In genomic region chr4:137974856-137975432, GRCm38 (mm10) we compare ENCODE assay signal across 8 mouse cellular contexts. TPM values are rescaled to one million over a fixed set of nuclear protein-coding genes. Genes with fewer than 3 reads are reported as not detected.
A peak's percentile ranks its signal among the peaks of the same experiment; 100 is the strongest.
DNase-seq lines count a peak whose midpoint lies in the region; ATAC-seq and TF ChIP-seq lines count a peak whose summit lies in the region.
"Not testable (repeated sequence)": the region's sequence is repeated elsewhere in the genome, so short reads cannot be mapped to it uniquely, and the experiment has no call there.

No protein-coding gene starts in this region.

- not testable (repeated sequence) for H3K27ac ChIP-seq in forebrain, embryonic 11.5 days (ENCODE audit: low read depth, low read length); forebrain, embryonic 16.5 days (ENCODE audit: low read length); heart, embryonic 14.5 days (replicated peaks in 1 of 2; ENCODE audit: control insufficient read depth in 1 of 2, insufficient read depth in 1 of 2, low read depth in 2 of 2, low read length in 2 of 2); hindbrain, embryonic 13.5 days; lung, embryonic 14.5 days (ENCODE audit: low read depth); midbrain, embryonic 12.5 days (replicated peaks); midbrain, postnatal 0 days (ENCODE audit: low read depth, low read length); neural tube, embryonic 15.5 days (replicated peaks)

- WGBS in forebrain, embryonic 11.5 days, result no CpG with 5 or more reads among the region's 11 CpGs
- WGBS in forebrain, embryonic 16.5 days, result no CpG with 5 or more reads among the region's 11 CpGs
- no CpG with 5 or more reads among the region's 11 CpGs for WGBS in heart, embryonic 14.5 days
- WGBS in hindbrain, embryonic 13.5 days, result no CpG with 5 or more reads among the region's 11 CpGs
- WGBS in lung, embryonic 14.5 days, result no CpG with 5 or more reads among the region's 11 CpGs
- no CpG with 5 or more reads among the region's 11 CpGs for WGBS in midbrain, embryonic 12.5 days
- WGBS in midbrain, postnatal 0 days, result no CpG with 5 or more reads among the region's 11 CpGs
- no CpG with 5 or more reads among the region's 11 CpGs for WGBS in neural tube, embryonic 15.5 days

- not testable (repeated sequence) for DNase-seq in forebrain, embryonic 11.5 days (ENCODE audit: low spot score); lung, embryonic 14.5 days; midbrain, postnatal 0 days (ENCODE audit: low spot score)

- not testable (repeated sequence) for H3K9me3 ChIP-seq in forebrain, embryonic 11.5 days (ENCODE audit: control insufficient read depth, low read length); forebrain, embryonic 16.5 days (ENCODE audit: control insufficient read depth, low read length); heart, embryonic 14.5 days (ENCODE audit: control insufficient read depth, low read length); hindbrain, embryonic 13.5 days; lung, embryonic 14.5 days (ENCODE audit: low read depth, low read length); midbrain, embryonic 12.5 days; midbrain, postnatal 0 days (ENCODE audit: low read length); neural tube, embryonic 15.5 days (replicated peaks)

- H3K36me3 ChIP-seq in forebrain, embryonic 11.5 days (ENCODE audit: control insufficient read depth, insufficient read depth, low read length); forebrain, embryonic 16.5 days (ENCODE audit: control insufficient read depth, insufficient read depth); heart, embryonic 14.5 days (ENCODE audit: control insufficient read depth, insufficient read depth, low read length); hindbrain, embryonic 13.5 days; lung, embryonic 14.5 days (ENCODE audit: insufficient read depth); midbrain, embryonic 12.5 days; midbrain, postnatal 0 days (ENCODE audit: insufficient read depth, low read length); neural tube, embryonic 15.5 days: not testable (repeated sequence)

- H3K4me2 ChIP-seq in forebrain, embryonic 11.5 days (ENCODE audit: low read depth, low read length, severe bottlenecking); forebrain, embryonic 16.5 days (ENCODE audit: low read length); heart, embryonic 14.5 days (ENCODE audit: low read length); hindbrain, embryonic 13.5 days; lung, embryonic 14.5 days; midbrain, embryonic 12.5 days (replicated peaks); midbrain, postnatal 0 days (ENCODE audit: low read depth, low read length, poor library complexity, severe bottlenecking); neural tube, embryonic 15.5 days: not testable (repeated sequence)

- not testable (repeated sequence) for TF ChIP-seq CTCF in lung, embryonic 14.5 days (IDR thresholded peaks at IDR 0.05; ENCODE audit: low read depth); midbrain, postnatal 0 days (IDR thresholded peaks at IDR 0.05)

- ATAC-seq in forebrain, embryonic 11.5 days (replicated peaks; ENCODE audit: low FRiP score), result peak; percentile 59
- peak; percentile 44 for ATAC-seq in forebrain, embryonic 16.5 days
- peak; percentile 11; the same call in 1 of the 2 replicates for ATAC-seq in heart, embryonic 14.5 days (ENCODE audit: insufficient number of reproducible peaks, insufficient read depth, low FRiP score, low read depth)
- ATAC-seq in hindbrain, embryonic 13.5 days (ENCODE audit: low FRiP score), result peak; percentile 44; the same call in 1 of the 2 replicates
- ATAC-seq in lung, embryonic 14.5 days (ENCODE audit: insufficient read depth), result peak; percentile 45
- 0 out of 2 replicates have a peak, but pooled peaks have one; percentile 47 for ATAC-seq in midbrain, embryonic 12.5 days (ENCODE audit: low FRiP score, low read depth)
- peak; percentile 27; the same call in 1 of the 2 replicates for ATAC-seq in midbrain, postnatal 0 days (ENCODE audit: low FRiP score)
- ATAC-seq in neural tube, embryonic 15.5 days (ENCODE audit: low FRiP score), result peak; percentile 10; the same call in 1 of the 2 replicates

- H3K9ac ChIP-seq in forebrain, embryonic 11.5 days (ENCODE audit: low read length); forebrain, embryonic 16.5 days (replicated peaks; ENCODE audit: low read depth, low read length); heart, embryonic 14.5 days (ENCODE audit: low read length); hindbrain, embryonic 13.5 days; lung, embryonic 14.5 days; midbrain, embryonic 12.5 days (replicated peaks); midbrain, postnatal 0 days (replicated peaks; ENCODE audit: low read length, poor library complexity, severe bottlenecking); neural tube, embryonic 15.5 days (replicated peaks): not testable (repeated sequence)

- not testable (repeated sequence) for H3K4me1 ChIP-seq in forebrain, embryonic 11.5 days (replicated peaks; ENCODE audit: control insufficient read depth, insufficient read depth, low read length); forebrain, embryonic 16.5 days (replicated peaks; ENCODE audit: control insufficient read depth, insufficient read depth, low read length); heart, embryonic 14.5 days (ENCODE audit: control insufficient read depth in 2 of 2, insufficient read depth in 2 of 2, low read length in 2 of 2); hindbrain, embryonic 13.5 days (replicated peaks); lung, embryonic 14.5 days (ENCODE audit: insufficient read depth); midbrain, embryonic 12.5 days; midbrain, postnatal 0 days (ENCODE audit: insufficient read depth, low read length); neural tube, embryonic 15.5 days

- not testable (repeated sequence) for H3K4me3 ChIP-seq in forebrain, embryonic 11.5 days (ENCODE audit: low read depth, low read length); forebrain, embryonic 16.5 days (replicated peaks; ENCODE audit: low read length); heart, embryonic 14.5 days (ENCODE audit: control insufficient read depth in 1 of 2, insufficient read depth in 1 of 2, low read depth in 1 of 2, low read length in 2 of 2); hindbrain, embryonic 13.5 days; lung, embryonic 14.5 days (ENCODE audit: low read depth, low read length); midbrain, embryonic 12.5 days; midbrain, postnatal 0 days (ENCODE audit: low read depth, low read length); neural tube, embryonic 15.5 days (replicated peaks)

- not testable (repeated sequence) for H3K27me3 ChIP-seq in forebrain, embryonic 11.5 days (ENCODE audit: control insufficient read depth, insufficient read depth, low read length); forebrain, embryonic 16.5 days (replicated peaks; ENCODE audit: control insufficient read depth, insufficient read depth, low read length); heart, embryonic 14.5 days (ENCODE audit: control insufficient read depth, insufficient read depth, low read length); hindbrain, embryonic 13.5 days; lung, embryonic 14.5 days (ENCODE audit: insufficient read depth, low read length); midbrain, embryonic 12.5 days; midbrain, postnatal 0 days (ENCODE audit: insufficient read depth, low read length); neural tube, embryonic 15.5 days (replicated peaks)

RNA-seq across cellular contexts. Expression of gene Eif4g3, which starts 17.9 kb away (rescaled TPM):
- polyA plus RNA-seq in forebrain, embryonic 11.5 days (2014; fragmentation: Nextera tagmentation; extraction: Ambion mirVana), result 57.3 and 57.6 TPM in 2 replicates
- 47.0 and 51.7 TPM in 2 replicates for polyA plus RNA-seq in forebrain, embryonic 16.5 days (2015; fragmentation: Nextera tagmentation; extraction: Ambion mirVana)
- 24.9 and 25.1 TPM in 2 replicates for polyA plus RNA-seq in heart, embryonic 14.5 days (2014; fragmentation: Nextera tagmentation; extraction: Ambion mirVana)
- polyA plus RNA-seq in hindbrain, embryonic 13.5 days (2015; fragmentation: Nextera tagmentation; extraction: Ambion mirVana), result 48.7 and 53.1 TPM in 2 replicates
- polyA plus RNA-seq in lung, embryonic 14.5 days (2014; fragmentation: Nextera tagmentation; extraction: Ambion mirVana), result 38.9 and 42.9 TPM in 2 replicates
- 61.6 and 62.8 TPM in 2 replicates for polyA plus RNA-seq in midbrain, embryonic 12.5 days (2016; fragmentation: Nextera tagmentation; extraction: Ambion mirVana)
- 70.0 and 92.2 TPM in 2 replicates for total RNA-seq in midbrain, postnatal 0 days (2014; rRNA removed)
- 36.0 and 42.4 TPM in 2 replicates for polyA plus RNA-seq in midbrain, postnatal 0 days (2015; fragmentation: Nextera tagmentation; extraction: Ambion mirVana)
- 45.7 and 49.5 TPM in 2 replicates for polyA plus RNA-seq in neural tube, embryonic 15.5 days (2015; fragmentation: Nextera tagmentation; extraction: Ambion mirVana)
